Mouse (Mus musculus): ENCODE data around the gene Zbtb41.

DNA sequence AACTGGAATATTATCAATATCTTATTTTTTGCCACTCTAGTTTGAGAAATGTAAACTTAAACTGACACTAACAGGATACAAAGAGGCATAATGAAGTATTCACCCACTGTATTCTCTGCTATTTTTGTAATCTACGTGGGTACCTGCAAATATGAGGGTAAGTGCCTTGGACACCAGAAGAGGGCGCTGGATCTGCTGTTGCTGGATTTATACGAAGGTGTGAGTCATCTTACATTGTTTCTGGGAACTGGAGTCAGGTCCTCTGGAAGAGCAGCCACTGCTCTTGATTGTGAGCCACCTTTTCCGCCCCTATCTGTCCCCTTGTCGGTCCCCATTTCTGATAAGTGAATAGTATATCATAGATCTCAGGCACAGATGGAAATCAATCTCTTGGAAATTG is 14.4 kb upstream of the Zbtb41 start:
- TF ChIP-seq GATA1 (IDR thresholded peaks at IDR 0.05; ENCODE audit: low read length): no peak
- no peak for TF ChIP-seq TAL1 (IDR thresholded peaks at IDR 0.05; ENCODE audit: low read length)

All from erythroblast, embryonic 14.5 days (primary cell).